Mouse (Mus musculus) heart, embryonic 13.5 days (tissue): ENCODE measurements around the gene Hspa5. TPM values are rescaled to one million over a fixed set of nuclear protein-coding genes. Genes with fewer than 3 reads are reported as not detected.
"Not testable (repeated sequence)": the region's sequence is repeated elsewhere in the genome, so short reads cannot be mapped to it uniquely, and the experiment has no call there.

Experiments used
- ATAC-seq: fragments of 200-750 bp; cut with Nextera tagmentation; 2 replicates; pipeline ENCODE4 v1.8.0; 2017; ENCODE audit warnings: moderate TSS enrichment; ENCODE audit not compliant: insufficient number of reproducible peaks, low FRiP score, low TSS enrichment; ENCODE audit errors: extremely low read depth
- H3K27ac ChIP-seq: fragments of 300-500 bp; sonication (generic); replicated peaks from 2 replicates; pipeline ENCODE4 v1.5.1; 2015; ENCODE audit warnings: moderate library complexity, mild to moderate bottlenecking, inconsistent platforms
- H3K27me3 ChIP-seq: fragments of 300-500 bp; sonication (generic); replicated peaks from 2 replicates; pipeline ENCODE4 v1.6.1; 2015; ENCODE audit warnings: mild to moderate bottlenecking, inconsistent platforms
- H3K36me3 ChIP-seq: fragments of 300-500 bp; sonication (generic); 2 replicates; pipeline ENCODE4 v1.6.1; 2015; ENCODE audit warnings: mild to moderate bottlenecking, inconsistent platforms
- H3K4me1 ChIP-seq: fragments of 300-500 bp; sonication (generic); 2 replicates; pipeline ENCODE4 v1.6.1; 2015; ENCODE audit warnings: inconsistent platforms
- H3K4me2 ChIP-seq: fragments of 300-500 bp; sonication (generic); 2 replicates; pipeline ENCODE4 v1.6.1; 2015; ENCODE audit warnings: inconsistent platforms, mild to moderate bottlenecking, moderate library complexity
- H3K4me3 ChIP-seq: fragments of 300-500 bp; sonication (generic); 2 replicates; pipeline ENCODE4 v1.5.1; 2015; ENCODE audit warnings: moderate library complexity, mild to moderate bottlenecking, inconsistent platforms
- H3K9ac ChIP-seq: fragments of 300-500 bp; sonication (generic); 2 replicates; pipeline ENCODE4 v1.6.1; 2015; ENCODE audit warnings: inconsistent platforms, mild to moderate bottlenecking, moderate library complexity
- H3K9me3 ChIP-seq: fragments of 300-500 bp; sonication (generic); 2 replicates; pipeline ENCODE4 v1.6.1; 2016; ENCODE audit warnings: inconsistent platforms
- WGBS: fragments of 180-500 bp; shearing (Covaris S2); methylation state at CpG from one replicate; pipeline ENCODE4 v1.1.7; 2015; ENCODE audit warnings: mixed read lengths; 5-methylcytosine and 5-hydroxymethylcytosine counted together
- polyA plus RNA-seq: library from polyadenylated mRNA; unstranded; fragments of >200 nt; fragmentation: Nextera tagmentation; extraction: Ambion mirVana; gene quantifications from 2 replicates; pipeline ENCODE4 v1.2.1, GENCODE M21; 2015

Gene Hspa5
- polyA plus RNA-seq, 1 experiment from 2014 or later: 631 TPM

GRCm38 (mm10) chr2:34772252-34773235 is 774 bp downstream of the Hspa5 start:
- peak; percentile 10; the same call in 1 of the 2 replicates for ATAC-seq
- whole genome bisulfite sequencing: 2% methylated on average over 50 of the region's 50 CpGs
- Histone ChIP-seq H3K9ac (peak overlapping the region; percentile 100), H3K4me3 (peak overlapping the region; percentile 99), H3K27ac (peak overlapping the region; percentile 93), H3K4me1 (peaks cover 57% of the 10 kb centered on the region), H3K27me3 (no peaks in the 10 kb centered on the region), H3K4me2 (peak overlapping the region; percentile 82), H3K9me3 (no peaks in the 10 kb centered on the region), H3K36me3 (peaks cover 51% of the 10 kb centered on the region)

GRCm38 (mm10) chr2:34773673-34774072 is 1.9 kb downstream of the Hspa5 start:
- no peaks in the 10 kb centered on the region for H3K9me3 ChIP-seq
- no peaks in the 10 kb centered on the region for H3K27me3 ChIP-seq
- H3K4me1 ChIP-seq: peaks cover 61% of the 10 kb centered on the region
- peak overlapping the region; percentile 100 for H3K9ac ChIP-seq
- H3K4me3 ChIP-seq: peak overlapping the region; percentile 99
- 74% methylated on average over 4 of the region's 4 CpGs for WGBS
- H3K27ac ChIP-seq: no peak overlapping the region
- H3K36me3 ChIP-seq: peaks cover 62% of the 10 kb centered on the region
- ATAC-seq: no peak
- H3K4me2 ChIP-seq: peak overlapping the region; percentile 82

DNA sequence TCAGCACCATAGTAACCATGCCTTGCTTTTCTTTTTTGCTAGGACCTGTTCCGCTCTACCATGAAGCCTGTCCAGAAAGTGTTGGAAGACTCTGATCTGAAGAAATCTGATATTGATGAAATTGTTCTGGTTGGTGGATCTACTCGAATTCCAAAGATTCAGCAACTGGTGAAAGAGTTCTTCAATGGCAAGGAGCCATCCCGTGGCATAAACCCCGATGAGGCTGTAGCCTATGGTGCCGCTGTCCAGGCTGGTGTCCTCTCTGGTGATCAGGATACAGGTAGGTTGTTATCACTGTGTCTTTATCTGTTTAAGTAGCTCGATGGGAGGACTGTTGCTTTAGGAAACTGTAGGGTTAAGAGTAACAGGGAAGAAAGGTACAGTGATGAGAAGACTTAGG is 2.7 kb downstream of the Hspa5 start:
- peaks cover 70% of the 10 kb centered on the region for H3K36me3 ChIP-seq
- no peak overlapping the region for H3K27ac ChIP-seq
- H3K4me2 ChIP-seq: peak overlapping the region; percentile 82
- H3K27me3 ChIP-seq: no peaks in the 10 kb centered on the region
- no peaks in the 10 kb centered on the region for H3K9me3 ChIP-seq
- H3K9ac ChIP-seq: peak overlapping the region; percentile 100
- ATAC-seq: no peak
- peak overlapping the region; percentile 99 for H3K4me3 ChIP-seq
- peaks cover 61% of the 10 kb centered on the region for H3K4me1 ChIP-seq
- WGBS: 70% methylated on average over 6 of the region's 6 CpGs

- 61% methylated on average over 1 of the region's 1 CpGs for WGBS
- peaks cover 94% of the 10 kb centered on the region for H3K36me3 ChIP-seq
- H3K27me3 ChIP-seq: no peaks in the 10 kb centered on the region
- H3K4me3 ChIP-seq: peak overlapping the region; percentile 9
- peaks cover 50% of the 10 kb centered on the region for H3K4me1 ChIP-seq
- H3K9me3 ChIP-seq: no peaks in the 10 kb centered on the region
- no peak overlapping the region for H3K27ac ChIP-seq
- ATAC-seq: no peak
- H3K4me2 ChIP-seq: peak overlapping the region; percentile 82
- no peak overlapping the region for H3K9ac ChIP-seq
These were observed 5.6 kb downstream of the Hspa5 start for GRCm38 (mm10) chr2:34777237-34777868.

GRCm38 (mm10) chr2:34783064-34784020 is 11.6 kb downstream of the Hspa5 start:
- peak; percentile 83 for ATAC-seq
- Histone ChIP-seq H3K4me2 (peak overlapping the region; percentile 45), H3K4me1 (peaks cover 15% of the 10 kb centered on the region), H3K27me3 (no peaks in the 10 kb centered on the region), H3K4me3 (no peak overlapping the region), H3K27ac (peak overlapping the region; percentile 82), H3K9me3 (no peaks in the 10 kb centered on the region), H3K9ac (peak overlapping the region; percentile 52; the same call in 1 of the 2 replicates), H3K36me3 (peaks cover 71% of the 10 kb centered on the region)
- 44% methylated on average over 14 of the region's 14 CpGs for WGBS

- H3K27me3 ChIP-seq: no peaks in the 10 kb centered on the region
- peak overlapping the region; percentile 82; the same call in 1 of the 2 replicates for H3K27ac ChIP-seq
- no peak overlapping the region for H3K4me3 ChIP-seq
- peaks cover 63% of the 10 kb centered on the region for H3K36me3 ChIP-seq
- 81% methylated on average over 2 of the region's 2 CpGs for WGBS
- no peak overlapping the region for H3K4me2 ChIP-seq
- no peak overlapping the region for H3K9ac ChIP-seq
- ATAC-seq: no peak
- peaks cover 19% of the 10 kb centered on the region for H3K4me1 ChIP-seq
- H3K9me3 ChIP-seq: no peaks in the 10 kb centered on the region
These were observed 12.3 kb downstream of the Hspa5 start for GRCm38 (mm10) chr2:34784085-34784484.

GRCm38 (mm10) chr2:34790282-34790681 is 18.5 kb downstream of the Hspa5 start:
- Histone ChIP-seq H3K27ac (no peak overlapping the region), H3K27me3 (no peaks in the 10 kb centered on the region), H3K9me3 (0 out of 2 replicates have a peak, but pooled peaks cover 4% of the 10 kb centered on the region), H3K4me1 (peaks cover 6% of the 10 kb centered on the region; the same call in 1 of the 2 replicates), H3K36me3 (peaks cover 42% of the 10 kb centered on the region), H3K9ac (no peak overlapping the region), H3K4me2 (no peak overlapping the region), H3K4me3 (no peak overlapping the region)
- no peak for ATAC-seq
- WGBS: 86% methylated on average over 8 of the region's 8 CpGs

DNA sequence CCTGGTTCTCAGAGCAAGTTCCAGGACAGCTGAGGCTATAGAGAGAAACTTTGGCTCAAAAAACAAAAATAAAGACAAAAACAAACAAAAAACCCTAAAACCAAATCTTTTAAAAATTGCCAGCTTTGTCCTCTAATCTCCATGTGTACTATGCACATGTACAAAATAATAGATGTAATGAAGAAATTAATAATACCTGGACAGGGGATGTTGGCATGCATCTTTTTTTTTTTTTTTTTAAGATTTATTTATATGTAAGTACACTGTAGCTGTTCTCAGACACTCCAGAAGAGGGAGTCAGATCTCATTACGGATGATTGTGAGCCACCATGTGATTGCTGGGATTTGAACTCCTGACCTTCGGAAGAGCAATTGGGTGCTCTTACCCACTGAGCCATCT is 20.8 kb downstream of the Hspa5 start:
- H3K36me3 ChIP-seq: peaks cover 46% of the 10 kb centered on the region

DNA sequence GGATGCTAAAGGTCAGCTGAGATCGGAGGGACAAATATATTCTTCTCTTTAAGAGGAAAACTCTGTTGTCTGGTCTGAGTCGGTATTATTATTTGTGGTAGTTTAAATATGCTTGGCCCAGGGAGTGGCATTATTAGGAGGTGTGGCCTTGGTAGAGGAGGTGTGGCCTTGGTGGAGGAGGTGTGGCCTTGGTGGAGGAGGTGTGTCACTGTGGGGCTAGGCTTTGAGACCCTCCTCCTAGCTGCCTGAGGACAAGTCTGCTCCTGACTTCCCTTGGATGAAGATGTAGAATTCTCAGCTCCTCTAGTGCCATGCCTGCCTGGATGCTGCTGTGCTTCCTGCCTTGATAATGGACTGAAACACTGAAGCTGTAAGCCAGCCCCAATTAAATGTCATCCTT is 22.7 kb downstream of the Hspa5 start:
- no peak overlapping the region for H3K4me3 ChIP-seq
- H3K27me3 ChIP-seq: no peaks in the 10 kb centered on the region
- no peak overlapping the region for H3K4me2 ChIP-seq
- H3K36me3 ChIP-seq: peaks cover 46% of the 10 kb centered on the region
- WGBS: 81% methylated on average over 2 of the region's 2 CpGs
- H3K9ac ChIP-seq: no peak overlapping the region
- no peak for ATAC-seq
- peaks cover 8% of the 10 kb centered on the region; the same call in 1 of the 2 replicates for H3K4me1 ChIP-seq
- H3K27ac ChIP-seq: no peak overlapping the region
- H3K9me3 ChIP-seq: 0 out of 2 replicates have a peak, but pooled peaks cover 4% of the 10 kb centered on the region

More for the DNA sequence above, 20.8 kb downstream of the Hspa5 start:
- ATAC-seq, H3K4me1 ChIP-seq, H3K9ac ChIP-seq, H3K4me2 ChIP-seq, H3K9me3 ChIP-seq, H3K27me3 ChIP-seq, H3K27ac ChIP-seq, H3K4me3 ChIP-seq: not testable (repeated sequence)
- WGBS: 85% methylated on average over 2 of the region's 2 CpGs

DNA sequence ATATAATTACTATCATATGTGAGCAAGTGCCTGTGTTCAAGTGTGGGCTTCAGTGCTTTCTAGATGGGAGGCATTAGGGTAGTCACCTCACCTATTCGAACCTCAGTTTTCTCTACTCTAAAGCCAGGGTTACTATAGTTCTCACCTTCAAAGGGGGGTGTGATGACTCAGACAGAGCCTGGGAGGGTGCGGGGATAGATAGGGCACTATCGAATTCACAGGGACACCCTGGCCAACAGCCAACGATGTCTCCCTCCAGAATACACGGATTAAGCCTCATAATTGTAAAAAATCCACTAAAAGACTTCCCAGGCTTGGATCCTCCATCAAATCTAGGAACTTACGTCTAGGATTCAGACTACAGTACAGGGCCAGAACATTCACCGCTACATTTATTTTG is 23.7 kb downstream of the Hspa5 start:
- Histone ChIP-seq H3K4me3 (no peak overlapping the region), H3K27me3 (no peaks in the 10 kb centered on the region), H3K4me1 (peaks cover 13% of the 10 kb centered on the region), H3K27ac (no peak overlapping the region), H3K9me3 (0 out of 2 replicates have a peak, but pooled peaks cover 4% of the 10 kb centered on the region), H3K9ac (no peak overlapping the region), H3K4me2 (no peak overlapping the region), H3K36me3 (peaks cover 38% of the 10 kb centered on the region)
- no peak for ATAC-seq
- WGBS: 83% methylated on average over 7 of the region's 7 CpGs
